Mouse (Mus musculus): ENCODE results near the gene Gm21974. TPM values are rescaled to one million over a fixed set of nuclear protein-coding genes. Genes with fewer than 3 reads are reported as not detected.

Gm21974 gene
- total and polyA plus RNA-seq, 3 experiments, result not detected

GRCm38 (mm10) chr7:127935028-127935722 lies 39.9 kb upstream of the Gm21974 start (continued):
- TF ChIP-seq MEF2A (IDR thresholded peaks at IDR 0.05; ENCODE audit: extremely low read depth, insufficient replicate concordance, low read depth, low read length, poor library complexity, severe bottlenecking) (no peak), E2F4 (IDR thresholded peaks at IDR 0.05; ENCODE audit: borderline replicate concordance, low read depth, low read length) (no peak), KAT2A (conservative IDR thresholded peaks at IDR 0.05; ENCODE audit: low read depth, low read length) (0 out of 2 replicates have a peak, but pooled peaks have one; percentile 33), ZNF384 (IDR thresholded peaks at IDR 0.05; ENCODE audit: low read depth, low read length) (peak; percentile 95), NRF1 (IDR thresholded peaks at IDR 0.05; ENCODE audit: insufficient read depth, low read depth, low read length, poor library complexity, severe bottlenecking) (peak; percentile 52; the same call in 1 of the 2 replicates), SIN3A (IDR thresholded peaks at IDR 0.05; ENCODE audit: low read length) (peak; percentile 96), RAD21 (IDR thresholded peaks at IDR 0.05; ENCODE audit: low read depth, low read length) (peak; percentile 85), ZKSCAN1 (IDR thresholded peaks at IDR 0.05; ENCODE audit: low read depth, low read length) (no peak), TCF12 (IDR thresholded peaks at IDR 0.05; ENCODE audit: low read depth, low read length) (peak; percentile 80), TBP (IDR thresholded peaks at IDR 0.05; ENCODE audit: low read depth, low read length) (peak; percentile 78), POLR2AphosphoS5 (IDR thresholded peaks at IDR 0.05; ENCODE audit: borderline replicate concordance, low read depth, low read length) (no peak), USF2 (IDR thresholded peaks at IDR 0.05; ENCODE audit: borderline replicate concordance in 1 of 2, insufficient read depth in 1 of 2, low read depth in 1 of 2, low read length in 2 of 2) (no peak), MYC (IDR thresholded peaks at IDR 0.05; ENCODE audit: low read depth, low read length) (peak; percentile 97), CHD1 (IDR thresholded peaks at IDR 0.05; ENCODE audit: low read depth, low read length) (peak; percentile 92; the same call in 1 of the 2 replicates), POLR2AphosphoS2 (IDR thresholded peaks at IDR 0.05; ENCODE audit: low read length) (peak; percentile 55), SMC3 (IDR thresholded peaks at IDR 0.05; ENCODE audit: low read depth, low read length) (peak; percentile 91), USF1 (IDR thresholded peaks at IDR 0.05; ENCODE audit: low read depth, low read length) (no peak), CTCF (IDR thresholded peaks at IDR 0.05 in 2 of 3, conservative IDR thresholded peaks at IDR 0.05 in 1 of 3; ENCODE audit: control insufficient read depth in 1 of 3, insufficient read depth in 1 of 3, low read depth in 2 of 3, low read length in 3 of 3, poor library complexity in 1 of 3, severe bottlenecking in 1 of 3) (peak; percentile 78 to 97 (median 95)), JUND (IDR thresholded peaks at IDR 0.05; ENCODE audit: low read depth, low read length) (peak; percentile 53; the same call in 1 of the 2 replicates), GATA1 (IDR thresholded peaks at IDR 0.05; ENCODE audit: low read depth, low read length) (no peak)

- H3K9ac ChIP-seq (ENCODE audit: control insufficient read depth, low read depth, low read length, poor library complexity, severe bottlenecking), result no peak overlapping the region; the same call in 1 of the 2 replicates
These were observed 38.8 kb upstream of the Gm21974 start for GRCm38 (mm10) chr7:127934075-127934474.

More at GRCm38 (mm10) chr7:127934075-127934474, 38.8 kb upstream of the Gm21974 start:
- Histone ChIP-seq H3K4me3 (ENCODE audit: control insufficient read depth in 1 of 2, insufficient read depth in 1 of 2, low read depth in 2 of 2, low read length in 2 of 2) (no peak overlapping the region), H3K9me3 (replicated peaks; ENCODE audit: insufficient read depth, low read length) (no peaks in the 10 kb centered on the region), H3K36me3 (ENCODE audit: control insufficient read depth in 1 of 2, insufficient read depth in 2 of 2, low read length in 2 of 2) (peaks cover 0 to 10% of the 10 kb centered on the region in 2 experiments; a peak in 2 of 4 replicates), H3K27me3 (ENCODE audit: control insufficient read depth in 1 of 2, insufficient read depth in 2 of 2, low read length in 2 of 2) (no peaks in the 10 kb centered on the region), H3K79me2 (ENCODE audit: control insufficient read depth, insufficient read depth, low read length, poor library complexity) (peaks cover 1% of the 10 kb centered on the region; the same call in 1 of the 2 replicates), H3K4me1 (ENCODE audit: control insufficient read depth in 1 of 2, insufficient read depth in 2 of 2, low read length in 2 of 2) (peaks cover 2 to 16% of the 10 kb centered on the region in 2 experiments; a peak in 3 of 4 replicates), H3K27ac (ENCODE audit: control insufficient read depth, low read depth, low read length) (no peak overlapping the region)
- TF ChIP-seq NRF1 (IDR thresholded peaks at IDR 0.05; ENCODE audit: insufficient read depth, low read depth, low read length, poor library complexity, severe bottlenecking), result no peak
- no peak for DNase-seq (ENCODE audit: low read depth, low spot score)

All from MEL (cell line).